Mouse (Mus musculus) cerebellum, adult 11 months (tissue): Measurements from ENCODE around the gene Etfa.
A peak's percentile ranks its signal among the peaks of the same experiment; 100 is the strongest.

Source experiments
- DNase-seq: peaks from one replicate; pipeline ENCODE4 v3.0.0; 2022

Etfa gene

GRCm38 (mm10) chr9:55423451-55424424, 88.3 kb downstream of the Etfa start:
- peak; percentile 51 for DNase-seq

DNA sequence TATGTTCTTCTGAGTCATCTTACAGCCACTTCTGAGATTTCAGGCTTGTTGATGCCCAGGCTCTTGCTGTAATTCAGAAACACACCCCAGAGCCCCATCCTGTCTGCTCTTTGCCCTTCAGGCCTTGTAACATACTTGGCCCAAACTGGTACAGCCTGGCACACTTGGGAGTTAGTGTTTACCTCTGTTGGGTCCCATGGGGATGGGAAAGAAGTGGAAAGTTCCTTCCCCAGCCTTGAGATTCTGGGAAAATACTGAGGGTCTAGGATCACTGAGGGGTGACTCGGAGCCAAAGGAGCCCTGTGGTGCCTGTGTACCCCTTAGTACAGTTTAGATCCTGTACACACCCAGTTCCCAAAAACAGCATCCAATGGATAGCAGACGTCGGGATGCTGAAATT, 90.3 kb downstream of the Etfa start:
- DNase-seq, result no peak

DNA sequence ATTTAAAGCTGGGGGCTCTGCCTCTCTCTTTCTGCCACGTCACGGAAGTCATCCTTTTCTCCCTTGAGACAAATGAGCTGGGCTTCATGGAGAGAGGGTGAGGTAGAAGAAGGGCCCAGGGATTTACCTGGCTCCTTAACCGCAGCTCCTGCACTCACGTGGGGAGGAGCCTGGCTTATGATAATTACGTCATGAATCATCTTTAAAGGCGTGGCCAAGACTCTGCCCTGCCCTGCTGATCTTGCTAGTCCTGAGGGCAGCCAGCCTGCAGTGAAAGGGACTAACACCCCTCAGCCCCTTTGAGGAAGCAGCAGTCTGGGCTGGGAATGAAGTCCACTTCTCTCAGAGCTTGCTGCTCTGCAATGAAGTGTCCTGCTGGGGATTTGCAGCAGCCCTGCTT, 100.9 kb downstream of the Etfa start:
- DNase-seq, result no peak

GRCm38 (mm10) chr9:55410430-55410829, 101.6 kb downstream of the Etfa start:
- DNase-seq, result no peak

- no peak for DNase-seq
Observed at GRCm38 (mm10) chr9:55409833-55410232, 102.2 kb downstream of the Etfa start.

DNA sequence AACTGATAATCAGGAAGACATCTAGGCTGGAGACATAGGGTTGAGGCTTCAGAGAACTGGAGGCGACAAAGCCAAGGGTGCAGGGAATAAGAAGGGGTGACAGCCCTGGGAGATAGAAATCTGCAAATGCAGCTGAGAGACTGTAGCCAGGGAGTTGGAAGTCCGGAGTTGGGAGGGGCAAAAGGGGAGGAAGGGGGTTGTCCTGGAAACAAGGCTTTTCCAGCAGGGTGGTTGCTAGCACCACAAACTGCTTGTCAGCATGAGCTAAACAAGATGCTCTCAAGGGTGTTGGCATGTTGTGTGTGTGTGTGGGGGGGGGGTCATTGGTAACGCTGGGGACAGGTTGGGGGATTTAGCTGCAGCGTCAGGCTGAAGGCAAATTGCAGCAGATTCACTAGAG, 103.2 kb downstream of the Etfa start:
- DNase-seq, result no peak

DNA sequence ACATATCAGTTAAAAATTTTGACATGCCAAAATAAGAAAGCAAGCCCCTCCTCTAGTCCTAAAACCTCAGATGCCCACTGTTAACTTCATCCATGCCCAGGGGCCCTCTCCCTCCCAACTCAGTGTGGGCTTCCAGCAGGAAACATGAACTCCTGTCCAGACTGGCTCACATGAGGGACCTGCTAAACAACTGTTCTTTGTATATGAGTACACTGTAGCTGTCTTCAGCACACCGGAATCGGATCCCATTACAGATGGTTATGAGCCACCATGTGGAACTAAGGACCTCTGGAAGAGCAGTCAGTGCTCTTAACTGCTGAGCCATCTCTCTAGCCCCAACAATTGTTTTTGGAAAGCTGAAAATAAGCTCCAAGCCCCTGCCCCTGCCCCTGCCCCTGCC, 105.3 kb downstream of the Etfa start:
- DNase-seq, result no peak

- DNase-seq, result no peak
Observed at GRCm38 (mm10) chr9:55404976-55405702, 106.9 kb downstream of the Etfa start.
